Mouse (Mus musculus): Measurements from ENCODE around the gene Henmt1.

The Henmt1 gene

DNA sequence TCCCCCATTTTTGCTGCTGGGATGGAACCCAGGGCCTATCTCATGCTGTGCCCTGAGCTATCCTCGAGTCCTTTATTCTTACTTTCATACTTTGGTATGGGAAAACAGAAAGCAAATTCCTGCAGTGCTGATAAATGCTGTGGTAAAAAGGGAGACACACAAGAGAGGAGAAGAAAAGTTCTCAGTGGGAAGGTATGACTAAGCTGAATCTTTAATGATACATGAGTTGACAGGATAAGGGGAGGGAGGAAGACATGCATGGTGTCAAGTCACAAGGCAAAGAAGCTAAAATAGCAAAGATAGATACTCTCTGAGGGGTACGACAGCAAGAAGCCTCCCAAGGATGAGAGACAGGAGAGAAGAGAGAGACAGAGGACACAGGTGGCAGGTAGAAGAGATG lies 55.7 kb downstream of the Henmt1 start:
- CTCF ChIA-PET, result no interaction called here

DNA sequence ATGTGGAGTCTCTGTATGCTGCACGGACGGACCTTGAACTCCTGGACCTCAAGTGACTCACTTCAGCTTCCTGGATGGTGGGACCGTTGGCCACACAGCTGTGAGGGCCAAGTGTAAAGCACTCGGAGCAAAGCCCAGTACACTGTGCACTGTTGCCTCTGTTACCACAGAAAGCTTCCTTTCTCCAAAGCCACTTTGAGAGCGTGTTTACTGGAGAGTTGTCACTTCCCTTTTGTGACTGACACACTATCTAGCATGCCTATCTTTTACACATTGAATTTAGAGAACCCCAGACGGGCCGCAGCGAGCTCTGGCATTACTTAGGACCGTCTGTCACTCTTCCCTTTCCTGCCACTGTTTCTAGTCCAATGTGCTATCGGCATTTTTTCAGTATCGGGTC lies 57.6 kb downstream of the Henmt1 start:
- CTCF ChIA-PET, result no interaction called here

DNA sequence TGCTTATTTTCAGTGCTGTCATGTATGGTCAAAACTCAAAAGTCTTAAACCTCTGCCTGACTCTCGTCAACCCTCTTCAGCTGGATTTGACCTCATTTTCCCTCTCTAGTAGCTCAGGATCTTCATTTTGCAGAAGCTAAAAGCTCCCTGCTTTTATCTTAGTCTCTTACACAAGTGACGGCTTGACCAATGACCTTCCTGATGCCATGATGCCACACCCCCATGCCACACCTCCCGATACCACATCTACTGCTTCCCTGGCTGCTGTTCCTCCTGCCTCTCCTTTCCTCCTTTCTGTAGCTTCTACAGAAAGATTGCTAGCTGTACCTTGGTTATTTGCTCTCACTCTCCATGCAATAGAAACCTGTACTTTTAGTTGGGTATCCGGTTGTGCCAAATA lies 58.1 kb downstream of the Henmt1 start:
- CTCF ChIA-PET, result no interaction called here

DNA sequence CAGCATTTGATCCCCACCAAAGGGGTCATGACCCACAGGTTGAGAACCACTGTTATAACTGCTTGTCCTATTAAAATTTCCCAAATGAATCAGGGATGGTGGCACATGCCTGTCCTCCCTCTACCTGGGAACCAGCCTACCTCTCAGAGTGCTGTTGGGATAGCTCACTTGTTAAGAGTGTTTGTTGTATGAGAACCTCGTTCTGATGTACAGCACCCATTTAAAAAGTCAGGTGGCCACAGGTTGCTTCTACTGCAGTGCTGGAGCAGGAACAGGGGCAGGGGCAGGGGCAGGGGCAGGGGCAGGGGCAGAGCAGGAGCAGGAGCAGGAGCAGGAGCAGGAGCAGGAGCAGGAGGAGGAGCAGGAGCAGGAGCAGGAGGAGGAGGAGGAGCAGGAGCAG lies 59.5 kb downstream of the Henmt1 start:
- CTCF ChIA-PET, result interaction anchor here (0.7 kb wide), 1 partner anchor 20 kb away, joined by 5 read pairs; no protein-coding TSS in a partner anchor

DNA sequence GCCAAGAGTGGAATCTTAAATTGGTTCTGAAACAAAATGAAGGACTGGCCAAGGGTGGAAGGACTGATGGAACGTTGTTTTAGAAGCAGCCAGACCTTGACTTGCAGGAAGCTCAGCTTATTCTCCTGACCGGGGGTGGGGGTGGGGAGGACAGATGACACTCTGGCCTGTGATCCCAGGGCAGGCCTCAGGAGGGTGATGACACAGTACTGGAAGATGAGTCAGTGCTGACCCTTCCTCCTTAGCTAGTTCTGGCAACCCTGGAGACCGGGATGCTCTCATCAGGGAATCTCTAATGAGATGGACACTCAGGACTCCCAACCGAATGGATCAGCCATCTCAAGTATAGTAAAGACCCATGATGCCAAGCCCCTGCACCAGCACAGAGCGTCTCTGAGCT lies 66.1 kb downstream of the Henmt1 start:
- CTCF ChIA-PET, result no interaction called here

DNA sequence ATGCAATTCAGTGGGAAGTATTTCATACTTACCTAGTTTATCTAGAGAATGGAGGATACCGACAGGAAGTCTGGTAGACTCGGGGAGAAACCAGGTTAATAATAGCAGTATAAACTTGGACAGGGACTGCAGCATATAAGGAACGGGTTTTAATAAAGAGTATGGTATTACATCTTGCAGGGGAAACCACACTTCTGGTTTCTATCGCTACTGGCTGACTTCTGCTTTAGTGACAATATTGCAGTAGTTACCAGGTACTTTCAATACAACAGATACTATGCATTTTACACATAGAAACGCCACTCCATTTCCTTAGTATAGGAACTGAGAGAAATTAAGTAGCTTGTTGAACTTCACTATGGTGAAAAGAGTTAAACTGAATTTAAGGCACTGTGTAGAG lies 68.5 kb downstream of the Henmt1 start:
- CTCF ChIA-PET, result no interaction called here

Data from spleen, embryonic (tissue).